Mouse (Mus musculus) liver, postnatal 0 days (tissue): ENCODE results near the gene Ifrd2.
"Not testable (repeated sequence)": the region's sequence is repeated elsewhere in the genome, so short reads cannot be mapped to it uniquely, and the experiment has no call there.

Experiments
- CTCF ChIP-seq: sonication (generic); IDR thresholded peaks from 2 replicates; pipeline ENCODE4 v1.5.1; 2016; ENCODE audit warnings: antibody characterized with exemption, low read depth
- EP300 ChIP-seq: IDR thresholded peaks from 2 replicates; pipeline ENCODE4 v1.6.1; 2016; ENCODE audit warnings: antibody characterized with exemption, low read depth, mild to moderate bottlenecking

GRCm38 (mm10) chr9:107573774-107574173, 13.7 kb upstream of the Ifrd2 start:
- peak; percentile 42 for TF ChIP-seq CTCF
- not testable (repeated sequence) for TF ChIP-seq EP300
